Mouse (Mus musculus) spleen, adult 18-20 months (tissue): Measurements from ENCODE around the gene Inf2.

ENCODE experiments used
- DNase-seq, 2 experiments: peaks; one replicate each; pipeline ENCODE4 v3.0.0; 2022; ENCODE audit warnings: mixed read lengths in 2 of 2

The Inf2 gene

DNA sequence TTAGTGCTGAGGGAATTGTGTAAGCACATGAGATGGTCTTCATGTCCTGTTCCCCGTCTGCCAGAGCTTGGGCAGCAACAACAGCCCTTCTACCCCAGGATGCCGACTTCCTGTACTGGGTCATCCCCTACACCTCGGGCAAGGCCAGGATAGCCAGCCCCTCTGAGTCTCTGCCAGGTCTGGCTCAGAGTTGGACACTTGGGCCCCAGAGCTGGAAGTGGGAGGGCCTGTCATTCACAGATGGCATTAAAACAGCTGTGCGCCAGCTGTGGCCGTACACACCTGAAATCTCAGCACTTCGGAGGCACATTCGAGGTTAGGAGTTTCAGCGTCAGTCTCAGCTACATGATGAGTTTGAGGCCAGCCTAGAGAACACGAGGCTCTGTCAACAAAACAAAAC, 7.9 kb downstream of the Inf2 start:
- no peak for DNase-seq

GRCm38 (mm10) chr12:112596891-112597500, 8.4 kb downstream of the Inf2 start:
- no peak for DNase-seq

- no peak for DNase-seq
Measured at GRCm38 (mm10) chr12:112597618-112598017, 9.0 kb downstream of the Inf2 start.

DNA sequence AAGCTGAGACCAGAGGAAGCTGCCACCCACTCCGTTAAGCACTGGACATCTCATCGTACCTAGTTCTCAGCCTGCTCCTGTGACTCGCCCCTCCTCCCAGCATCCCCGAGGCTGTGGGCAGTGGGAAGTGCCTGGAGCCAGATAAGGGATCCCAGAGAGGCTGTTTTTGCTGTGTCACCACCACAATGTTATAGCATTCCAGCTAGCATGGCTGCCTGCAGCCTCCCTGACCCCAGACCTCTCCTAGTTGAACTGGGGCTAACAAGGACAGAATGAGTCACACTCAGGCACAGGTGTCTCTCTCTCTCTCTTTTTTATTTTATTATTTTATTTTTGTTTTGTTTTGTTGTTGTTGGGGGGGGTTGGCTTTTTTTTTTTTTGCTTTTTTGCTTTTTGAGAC, 10.6 kb downstream of the Inf2 start:
- DNase-seq, result no peak

DNA sequence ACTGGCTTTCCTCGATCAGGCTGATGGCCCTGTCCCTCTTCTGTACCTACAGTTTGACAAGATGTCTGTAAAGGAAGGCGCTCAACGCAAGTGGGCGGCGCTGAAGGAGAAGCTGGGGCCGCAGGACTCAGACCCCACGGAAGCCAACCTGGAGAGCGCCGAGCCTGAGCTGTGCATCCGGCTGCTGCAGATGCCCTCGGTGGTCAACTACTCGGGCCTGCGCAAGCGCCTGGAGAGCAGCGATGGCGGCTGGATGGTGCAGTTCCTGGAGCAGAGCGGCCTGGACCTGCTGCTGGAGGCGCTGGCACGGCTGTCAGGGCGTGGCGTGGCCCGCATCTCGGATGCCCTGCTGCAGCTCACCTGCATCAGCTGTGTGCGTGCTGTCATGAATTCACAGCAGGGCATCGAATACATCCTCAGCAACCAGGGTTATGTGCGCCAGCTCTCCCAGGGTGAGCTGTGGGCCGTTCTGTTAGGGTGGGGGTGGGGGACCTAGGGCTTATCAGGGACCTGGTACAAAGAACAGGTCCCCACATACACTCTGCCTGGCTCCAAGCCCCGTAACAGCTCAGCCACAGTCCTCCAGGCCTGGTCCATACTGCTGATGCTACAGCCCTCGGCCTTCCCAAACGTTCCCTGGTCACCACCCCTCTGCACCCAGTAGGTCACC, 11.5 kb downstream of the Inf2 start:
- no peak for DNase-seq

DNA sequence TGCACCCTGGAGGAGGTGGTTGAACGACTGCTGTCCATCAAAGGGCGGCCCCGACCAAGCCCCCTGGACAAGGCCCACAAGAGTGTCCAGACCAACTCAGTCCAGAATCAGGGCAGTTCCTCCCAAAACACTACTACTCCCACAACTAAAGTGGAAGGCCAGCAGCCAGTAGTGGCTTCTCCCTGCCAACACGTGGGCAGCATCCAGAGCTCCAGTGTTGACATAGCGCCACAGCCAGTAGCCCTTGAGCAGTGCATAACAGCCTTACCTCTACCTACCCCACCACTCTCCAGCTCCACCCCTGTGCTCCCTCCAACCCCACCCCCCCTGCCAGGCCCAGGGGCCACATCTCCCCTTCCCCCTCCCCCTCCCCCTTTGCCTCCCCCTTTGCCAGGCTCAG, 15.4 kb downstream of the Inf2 start:
- DNase-seq, result no peak

DNA sequence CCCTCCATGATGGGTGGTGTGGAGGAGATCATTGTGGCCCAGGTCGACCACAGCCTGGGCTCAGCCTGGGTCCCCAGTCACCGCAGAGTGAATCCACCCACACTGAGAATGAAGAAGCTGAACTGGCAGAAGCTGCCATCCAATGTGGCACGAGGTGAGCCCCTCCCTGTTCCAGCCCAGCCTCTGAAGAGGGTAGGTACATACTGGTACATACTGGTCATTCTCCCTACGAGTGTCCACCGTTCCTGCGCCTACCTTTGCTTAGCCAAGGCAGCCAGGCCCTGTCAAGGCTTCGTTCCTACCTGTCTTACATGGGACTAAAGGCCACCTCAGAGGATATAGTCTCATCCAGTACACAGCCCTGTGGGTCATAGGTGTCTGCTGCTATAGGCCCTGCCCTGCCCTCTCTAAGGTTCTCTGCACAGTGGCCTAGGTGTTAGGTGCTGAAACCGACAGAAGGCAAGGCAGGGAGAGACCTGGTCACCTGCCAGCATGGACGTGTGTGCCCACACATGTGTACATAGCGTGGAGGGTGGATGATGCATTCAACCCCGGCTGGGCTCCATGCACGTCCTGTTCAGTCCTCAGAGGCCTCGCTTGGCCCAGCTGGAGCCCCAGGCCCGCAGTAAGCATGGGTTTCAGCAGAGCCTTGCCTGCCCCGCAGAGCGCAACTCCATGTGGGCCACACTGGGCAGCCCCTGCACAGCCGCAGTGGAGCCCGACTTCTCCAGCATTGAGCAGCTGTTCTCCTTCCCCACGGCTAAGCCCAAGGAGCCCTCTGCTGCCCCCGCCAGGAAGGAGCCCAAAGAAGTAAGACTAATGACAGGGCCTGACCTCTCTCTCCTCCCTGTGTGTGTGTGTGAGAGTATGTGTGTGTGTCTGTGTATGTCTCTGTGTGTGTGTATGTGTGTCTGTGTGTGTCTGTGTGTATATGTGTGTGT, 16.4 kb downstream of the Inf2 start:
- peak in 1 of 2 experiments; percentile 34 for DNase-seq

DNA sequence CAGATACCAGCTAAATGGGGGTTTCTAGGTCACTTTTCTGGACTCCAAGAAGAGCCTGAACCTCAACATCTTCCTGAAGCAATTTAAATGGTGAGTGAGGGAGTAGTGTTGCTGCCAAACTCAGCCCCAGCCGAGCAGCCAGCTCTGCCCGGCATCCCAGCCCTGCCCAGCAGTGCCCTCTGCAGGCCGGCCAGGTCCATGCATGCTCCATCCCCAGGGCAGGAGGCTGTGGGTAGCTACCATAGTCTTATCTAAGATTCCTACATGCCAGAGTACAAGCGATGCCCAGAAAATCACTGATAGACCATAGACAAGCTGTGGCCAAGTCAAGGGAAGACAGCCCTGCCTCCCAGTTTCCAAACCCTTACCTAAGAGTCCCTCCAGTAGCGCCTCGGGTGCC, 17.2 kb downstream of the Inf2 start:
- peak; percentile 45 to 78 for DNase-seq

DNA sequence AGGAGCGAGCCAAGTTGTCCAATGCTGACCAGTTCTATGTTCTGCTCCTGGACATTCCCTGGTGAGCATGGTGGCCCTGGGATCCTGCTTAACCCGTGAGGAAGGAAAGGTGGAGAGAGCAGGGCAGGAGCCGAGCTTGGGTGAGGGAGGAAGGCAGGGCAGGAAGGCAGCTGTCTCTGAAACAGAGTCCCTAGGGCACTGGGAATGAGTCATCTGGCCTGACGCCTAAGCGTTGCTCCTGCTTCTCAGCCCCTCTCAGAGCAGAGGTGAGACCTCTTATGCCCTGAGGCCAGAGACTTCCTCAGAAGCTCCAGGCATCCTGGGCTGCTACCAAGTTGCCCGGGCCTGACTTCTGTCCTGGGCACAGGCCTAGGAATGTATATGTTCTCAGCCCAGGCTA, 18.4 kb downstream of the Inf2 start:
- no peak for DNase-seq

GRCm38 (mm10) chr12:112609031-112609430, 20.4 kb downstream of the Inf2 start:
- DNase-seq, result no peak

- DNase-seq, result no peak
Measured at GRCm38 (mm10) chr12:112616668-112617067, 28.1 kb downstream of the Inf2 start.

- DNase-seq, result peak; percentile 40 to 41
Measured at GRCm38 (mm10) chr12:112617184-112617583, 28.6 kb downstream of the Inf2 start.

GRCm38 (mm10) chr12:112617898-112618380, 29.4 kb downstream of the Inf2 start:
- peak; percentile 66 to 80 for DNase-seq

DNA sequence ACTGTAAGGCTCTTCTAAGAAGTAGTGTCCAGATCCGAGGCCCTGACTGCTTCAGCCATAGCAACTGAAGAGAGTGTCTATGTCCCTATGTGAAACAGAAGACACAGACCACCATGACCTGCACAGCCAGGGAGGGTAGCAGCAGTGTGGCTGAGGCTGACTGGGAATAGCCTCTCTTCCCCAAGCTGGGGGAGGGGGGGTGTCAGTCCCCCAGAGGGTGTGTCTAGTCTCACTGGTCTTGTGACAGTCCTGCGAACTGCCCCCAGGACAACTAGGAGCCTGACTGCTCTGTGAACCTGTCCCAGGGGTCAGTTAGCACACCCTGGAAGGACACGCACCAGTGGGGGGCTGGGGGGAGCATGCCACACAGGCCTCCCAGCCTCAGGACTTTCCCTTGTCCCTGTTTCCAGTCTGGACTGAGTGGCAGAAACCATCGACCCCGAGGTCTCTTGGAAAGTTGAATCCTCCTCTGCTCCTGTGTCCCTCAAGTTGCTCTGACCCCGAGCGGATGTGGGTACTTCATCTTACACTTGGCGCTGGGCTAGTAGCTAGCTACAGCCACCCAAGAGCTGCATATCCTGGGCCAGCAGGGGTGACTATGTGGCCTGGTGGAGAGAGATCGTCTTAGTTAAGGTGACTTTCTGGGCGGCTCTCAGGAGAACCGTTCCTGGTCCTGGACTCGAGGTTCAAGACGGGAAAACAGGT, 30.5 kb downstream of the Inf2 start:
- peak in 1 of 2 experiments; percentile 32 for DNase-seq

- peak; percentile 60 to 67 for DNase-seq
Measured at GRCm38 (mm10) chr12:112619686-112620353, 31.2 kb downstream of the Inf2 start, which contains the start of gene Adssl1. Adssl1 (plus strand) TSS chr12:112620045.

DNA sequence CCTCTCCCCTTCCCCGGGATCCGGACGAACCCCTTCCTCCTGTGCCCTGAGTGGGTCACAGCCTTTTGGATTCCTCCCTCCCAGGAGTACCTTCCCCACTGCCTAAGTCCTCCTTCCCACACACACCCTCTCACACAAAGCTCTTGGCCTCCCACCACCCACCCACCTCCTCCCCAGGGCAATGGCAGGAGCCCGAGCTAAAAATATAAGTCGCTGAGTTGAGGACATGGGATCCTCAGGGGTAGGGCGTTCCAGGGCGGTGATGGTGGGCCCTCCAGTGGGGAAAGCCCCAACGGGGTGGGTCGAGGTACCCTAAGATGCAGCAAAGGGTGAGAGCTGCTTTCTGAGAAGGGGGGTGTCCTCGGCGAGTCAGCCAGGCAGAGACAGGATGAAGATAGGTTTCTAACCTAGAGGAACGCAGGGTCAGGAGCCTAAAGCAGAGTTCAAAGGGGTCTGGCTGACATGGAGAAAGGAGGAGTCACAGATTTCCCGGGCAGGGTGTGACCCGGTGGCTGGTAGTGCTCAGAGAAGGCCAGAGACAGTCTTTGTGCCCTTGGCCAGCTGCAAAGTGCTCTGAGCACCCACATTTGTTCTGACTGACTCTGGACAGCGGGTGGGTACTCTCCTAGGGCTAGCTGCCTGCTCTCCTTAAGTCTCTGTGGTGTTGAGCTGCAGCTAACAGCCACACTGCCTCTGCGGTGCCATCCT, 31.9 kb downstream of the Inf2 start:
- DNase-seq, result no peak

GRCm38 (mm10) chr12:112621900-112622299, 33.3 kb downstream of the Inf2 start:
- no peak for DNase-seq

- DNase-seq, result peak; percentile 28 to 73
Measured at GRCm38 (mm10) chr12:112623742-112624141, 35.2 kb downstream of the Inf2 start.

DNA sequence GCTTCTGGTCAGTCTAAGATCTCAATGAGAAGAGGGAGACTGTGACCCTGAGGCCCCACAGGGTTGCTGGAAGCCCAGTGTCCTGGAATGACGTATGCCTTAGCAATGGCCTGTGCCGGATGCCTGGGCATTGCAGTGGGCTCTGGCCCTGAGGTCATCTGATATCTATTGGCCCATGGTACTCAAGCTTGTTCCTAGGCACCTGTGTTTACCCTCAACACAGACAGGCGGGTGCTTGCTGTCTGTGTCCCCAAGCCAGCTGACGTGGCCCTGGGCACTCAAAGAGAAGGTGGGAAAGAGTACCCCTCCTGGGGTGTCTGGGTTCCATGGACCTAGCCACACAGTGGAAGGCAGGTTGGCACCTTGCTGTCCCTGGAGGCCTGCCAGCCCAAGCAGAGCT, 37.1 kb downstream of the Inf2 start:
- no peak for DNase-seq

DNA sequence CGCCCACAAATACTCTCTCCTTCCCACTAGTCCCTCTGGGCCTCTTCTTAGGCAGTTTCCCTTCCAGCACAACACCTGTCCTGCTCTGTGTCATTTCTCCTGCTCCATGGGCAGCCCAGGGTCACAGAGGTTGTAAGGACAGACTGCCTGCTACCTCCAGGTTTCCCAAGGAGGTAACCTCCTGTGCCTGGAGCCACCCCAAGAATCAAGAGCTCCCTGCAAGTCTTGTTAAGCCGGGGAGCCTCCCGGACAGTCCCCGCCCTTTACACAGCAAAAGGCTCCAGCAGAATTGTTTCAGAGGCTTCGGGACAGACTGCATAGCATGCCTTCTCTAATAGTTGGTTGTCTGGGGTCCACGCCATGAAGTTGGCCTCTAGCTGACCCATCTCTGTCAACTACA, 37.9 kb downstream of the Inf2 start:
- no peak for DNase-seq

DNA sequence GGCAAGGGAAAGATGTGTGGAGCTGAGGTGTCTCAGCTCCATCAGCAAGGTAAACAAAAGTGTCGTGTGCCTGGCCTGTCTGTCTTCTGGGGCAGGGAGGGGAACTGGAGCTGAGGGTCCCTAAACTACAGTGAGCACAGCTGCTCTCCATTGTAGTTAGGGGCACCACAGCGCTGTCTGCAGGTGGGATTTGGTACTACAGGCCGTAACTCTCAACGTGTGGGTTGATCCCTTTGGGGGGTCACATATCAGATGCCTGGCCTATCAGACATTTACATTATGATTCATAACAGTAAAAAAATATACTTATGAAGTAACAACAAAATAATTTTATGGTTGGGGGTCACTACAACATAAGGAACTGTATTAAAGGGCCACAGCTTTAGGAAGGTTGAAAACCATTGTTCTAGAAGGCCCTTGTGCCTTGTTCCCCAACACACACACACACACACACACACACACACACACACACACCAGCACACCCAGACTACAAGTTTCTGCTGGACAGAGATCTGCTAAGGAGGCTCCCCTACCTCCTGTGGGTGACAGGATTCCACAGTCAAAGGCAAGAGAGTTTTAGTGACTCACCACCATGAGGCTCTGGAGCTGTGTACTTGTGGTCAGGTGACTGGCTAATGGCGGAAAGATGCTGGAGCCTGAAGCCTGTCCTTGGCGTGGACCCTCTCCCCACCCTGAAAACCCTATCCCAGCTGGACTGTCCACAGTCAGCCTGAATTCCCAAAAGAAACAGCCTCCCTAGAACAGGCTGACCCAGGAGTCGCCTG, 38.7 kb downstream of the Inf2 start:
- DNase-seq, result no peak
